Mouse (Mus musculus) cerebellum, adult 9-11 months (tissue): ENCODE measurements at regions not wholly inside any gene's neighbourhood (a gene's known extent, or its start where the extent isn't known, plus 50 kb on each side); places are given as distances from the start of the nearest gene placed in this dataset.
A peak's percentile ranks its signal among the peaks of the same experiment; 100 is the strongest.
"Not testable (repeated sequence)": the region's sequence is repeated elsewhere in the genome, so short reads cannot be mapped to it uniquely, and the experiment has no call there.

Experiments used
- DNase-seq: peaks from one replicate; pipeline ENCODE4 v3.0.0; 2022

DNA sequence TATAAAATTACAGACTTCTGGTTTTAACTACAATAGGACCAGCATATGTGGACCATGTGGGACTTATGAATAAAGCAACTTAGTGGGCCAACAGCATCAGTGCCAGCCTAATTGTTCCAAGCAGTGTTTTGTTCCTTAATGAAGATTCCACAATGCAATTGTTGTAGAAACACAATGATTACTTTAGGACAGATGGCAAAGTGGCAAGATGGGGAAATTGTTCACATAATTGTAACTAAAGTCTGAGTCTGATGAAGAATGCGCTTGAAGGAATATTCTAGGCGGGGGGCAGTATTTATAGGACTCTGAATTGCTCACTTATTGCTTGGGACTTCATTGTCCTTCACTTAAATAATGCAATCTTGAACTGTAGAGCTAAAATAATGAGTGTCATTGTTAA is 253.4 kb upstream of the Kcnj3 start:
- DNase-seq: no peak

DNA sequence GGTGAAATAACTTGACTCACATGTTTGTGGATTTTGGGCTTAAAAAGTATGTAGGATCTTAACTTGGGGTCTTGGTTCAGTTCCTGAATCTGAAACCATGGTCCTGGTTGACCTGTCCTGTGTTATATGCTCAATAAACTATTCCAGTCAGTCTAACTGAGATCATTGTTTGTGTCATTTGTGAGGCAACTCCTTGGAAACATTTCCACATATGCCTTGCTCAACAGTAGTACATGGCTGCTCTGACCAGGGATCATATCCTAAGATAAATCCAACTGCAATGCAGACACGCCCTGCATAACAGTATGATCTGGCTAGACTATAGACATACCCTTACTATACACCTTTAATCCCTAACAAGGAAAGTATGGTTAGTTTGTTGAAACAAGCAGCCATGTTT is 228.9 kb upstream of the Kcnj3 start:
- no peak for DNase-seq

DNA sequence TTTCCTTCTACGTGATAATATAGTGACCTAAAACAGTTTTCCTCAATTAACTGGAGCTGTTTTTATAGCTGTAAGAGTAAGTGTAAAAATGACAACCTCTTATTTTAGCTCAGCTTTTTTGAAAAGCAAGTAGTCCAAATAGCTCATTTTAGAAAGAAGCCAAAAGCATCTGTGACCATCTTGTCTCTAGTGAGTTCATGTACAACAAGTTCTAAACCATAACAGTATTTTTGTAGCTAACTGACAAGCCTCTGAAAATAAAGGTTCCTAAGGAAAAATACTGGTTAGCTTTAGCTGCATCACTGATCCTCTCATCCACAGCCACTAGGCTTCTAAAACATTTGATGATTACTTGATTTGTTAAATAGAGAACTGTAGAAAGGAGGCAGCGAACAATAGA is 227.2 kb upstream of the Kcnj3 start:
- DNase-seq: no peak

DNA sequence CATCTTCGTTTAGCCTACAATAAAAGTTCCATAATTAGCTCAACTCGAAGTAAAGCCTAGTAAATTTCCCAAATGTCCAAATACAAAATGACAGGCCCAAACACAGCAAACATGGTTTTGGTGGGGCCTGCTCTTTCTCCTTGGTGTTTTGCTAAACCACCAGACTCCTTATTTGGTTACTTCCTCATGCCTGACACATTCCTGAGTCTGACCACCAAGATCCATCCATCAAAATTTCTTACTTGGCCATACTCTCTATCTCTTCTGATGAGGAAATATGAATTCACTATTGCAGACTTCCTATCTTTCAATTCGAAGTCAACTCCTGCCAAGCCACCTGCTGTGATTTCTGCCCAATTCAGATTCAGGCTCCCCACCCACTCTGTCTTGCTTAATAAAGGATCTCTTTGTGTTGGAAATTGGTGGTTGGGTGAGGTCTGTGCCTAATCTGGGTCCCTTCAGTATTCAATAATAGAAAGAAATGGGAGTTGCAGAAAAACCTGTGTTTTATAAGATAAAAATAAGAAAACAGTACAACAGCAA is 225.9 kb upstream of the Kcnj3 start:
- DNase-seq: no peak

DNA sequence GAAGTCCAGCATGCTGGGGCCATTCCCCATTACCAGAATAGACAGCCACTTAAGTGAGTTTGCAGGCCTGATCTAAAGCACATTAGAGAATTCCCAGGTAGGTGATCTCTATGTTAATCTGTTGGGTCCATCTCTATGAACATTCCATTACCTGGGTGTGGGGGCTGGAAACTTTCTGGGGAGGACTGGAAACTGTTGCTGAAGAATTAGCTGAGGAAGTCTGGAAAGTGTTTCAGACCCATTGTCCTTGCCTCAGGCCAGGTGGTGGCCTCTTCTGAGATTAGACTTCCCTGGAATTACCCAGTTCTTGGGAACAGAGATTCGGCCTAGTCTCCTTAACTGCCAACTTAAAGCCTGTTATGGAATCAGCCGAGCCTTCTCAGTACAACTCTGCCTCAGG is 224.5 kb upstream of the Kcnj3 start:
- DNase-seq: no peak

DNA sequence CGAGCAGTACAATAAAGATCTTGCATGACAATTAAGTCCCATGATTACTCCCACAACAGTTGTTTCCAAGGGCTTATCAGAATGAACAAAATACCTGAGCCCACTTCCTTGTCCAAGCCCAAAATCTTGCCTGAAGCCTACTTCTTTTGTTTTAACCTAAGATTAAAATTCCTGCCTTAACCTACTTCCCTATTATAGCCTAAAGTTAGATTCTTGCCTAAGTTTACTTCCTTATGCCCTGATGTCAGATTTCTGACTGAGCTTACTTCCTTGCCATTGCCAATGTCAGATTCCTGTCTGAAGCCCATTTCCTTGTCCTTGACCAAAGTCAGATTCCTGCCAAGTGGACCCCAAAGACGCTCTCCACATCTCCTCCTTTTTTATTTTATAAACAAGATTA is 213.7 kb upstream of the Kcnj3 start:
- no peak for DNase-seq

DNA sequence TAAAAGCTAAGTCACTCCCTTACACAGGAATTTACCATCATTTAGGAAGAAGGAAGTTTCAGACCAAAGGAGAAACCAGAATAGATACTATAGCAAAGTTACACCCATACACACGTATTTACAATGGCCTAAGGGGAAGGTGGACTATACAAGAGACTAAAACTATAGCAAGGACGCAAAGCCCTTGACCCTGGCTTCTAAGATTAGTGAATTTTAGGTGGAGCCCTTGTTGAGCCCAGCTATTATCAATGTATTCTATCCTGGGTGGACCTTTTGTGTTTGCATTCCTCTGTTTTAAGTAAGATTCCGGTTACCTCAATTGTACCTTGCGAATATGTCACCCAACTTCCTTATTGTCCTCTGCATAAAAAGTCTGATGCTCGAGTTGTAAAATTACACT is 213.0 kb upstream of the Kcnj3 start:
- not testable (repeated sequence) for DNase-seq

- no peak for DNase-seq
These were observed 207.5 kb upstream of the Kcnj3 start for GRCm38 (mm10) chr2:55228131-55228797.

- no peak for DNase-seq
These were observed 203.9 kb upstream of the Kcnj3 start for GRCm38 (mm10) chr2:55231841-55232240.

- DNase-seq: no peak
These were observed 182.6 kb upstream of the Kcnj3 start for GRCm38 (mm10) chr2:55253134-55253533.

GRCm38 (mm10) chr2:55262721-55263278 is 173.0 kb upstream of the Kcnj3 start:
- no peak for DNase-seq

- DNase-seq: no peak
These were observed 171.8 kb upstream of the Kcnj3 start for GRCm38 (mm10) chr2:55263847-55264449.

DNA sequence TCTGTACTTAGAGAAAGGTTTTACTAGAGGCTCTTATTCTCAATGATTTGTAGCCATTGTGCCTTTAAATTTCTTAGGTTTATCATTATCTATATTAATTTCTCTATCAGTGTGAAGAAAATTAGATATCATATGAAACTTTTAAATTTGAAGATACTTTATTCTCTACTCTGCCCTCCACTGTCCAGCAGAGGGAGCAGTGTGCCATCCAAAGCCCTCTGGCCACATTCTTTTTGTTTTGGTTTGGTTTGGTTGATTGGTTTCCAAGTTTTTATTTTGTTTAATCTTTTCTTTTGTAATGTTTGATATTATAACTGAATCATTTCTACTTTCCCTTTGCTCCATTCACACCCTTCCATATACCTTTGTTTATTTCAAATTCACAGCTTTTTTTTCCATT is 129.4 kb upstream of the Kcnj3 start:
- DNase-seq: peak; percentile 10

DNA sequence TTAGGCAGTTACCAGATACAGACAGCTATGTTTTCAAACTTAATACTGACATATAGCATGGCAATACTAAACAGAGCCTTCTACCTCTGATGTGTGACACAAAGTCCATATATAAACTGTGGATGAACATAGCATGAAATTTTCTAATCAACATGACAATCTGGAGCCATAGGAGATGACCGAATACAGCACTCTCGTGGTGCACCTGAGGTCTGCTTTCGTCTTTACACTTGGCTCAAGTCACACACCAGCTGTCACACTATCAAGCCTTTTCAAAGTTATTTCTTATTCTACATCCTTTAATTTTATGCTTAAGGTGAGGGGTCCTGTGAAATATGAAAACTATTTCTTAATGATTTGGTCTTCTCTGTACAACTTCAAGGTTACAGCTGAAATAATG is 120.1 kb upstream of the Kcnj3 start:
- peak; percentile 15 for DNase-seq

- DNase-seq: not testable (repeated sequence)
These were observed 81.7 kb upstream of the Kcnj3 start for GRCm38 (mm10) chr2:55354061-55354460.
